Mouse (Mus musculus): ENCODE measurements around the gene Atf6b. TPM values are rescaled to one million over a fixed set of nuclear protein-coding genes. Genes with fewer than 3 reads are reported as not detected.

The Atf6b gene
- polyA plus RNA-seq, 1 experiment from 2014 or later: 72.0 TPM

GRCm38 (mm10) chr17:34651507-34652221, 4.7 kb downstream of the Atf6b start:
- H3K9ac ChIP-seq: no peak overlapping the region
- H3K4me3 ChIP-seq (replicated peaks): no peak overlapping the region
- H3K9me3 ChIP-seq: no peaks in the 10 kb centered on the region
- H3K4me2 ChIP-seq: no peak overlapping the region
- no peaks in the 10 kb centered on the region for H3K27me3 ChIP-seq (replicated peaks)
- H3K36me3 ChIP-seq: peaks cover 16% of the 10 kb centered on the region
- 46% methylated on average over 19 of the region's 19 CpGs for WGBS
- no peak overlapping the region for H3K27ac ChIP-seq
- peaks cover 33% of the 10 kb centered on the region for H3K4me1 ChIP-seq
- ATAC-seq (ENCODE audit: insufficient read depth, low FRiP score, low read depth): no peak

- H3K27me3 ChIP-seq (replicated peaks): no peaks in the 10 kb centered on the region
- H3K4me1 ChIP-seq: peaks cover 33% of the 10 kb centered on the region
- H3K4me2 ChIP-seq: no peak overlapping the region
- H3K9me3 ChIP-seq: no peaks in the 10 kb centered on the region
- 85% methylated on average over 10 of the region's 10 CpGs for WGBS
- H3K9ac ChIP-seq: no peak overlapping the region
- ATAC-seq (ENCODE audit: insufficient read depth, low FRiP score, low read depth): no peak
- no peak overlapping the region for H3K4me3 ChIP-seq (replicated peaks)
- H3K27ac ChIP-seq: no peak overlapping the region
- H3K36me3 ChIP-seq: peaks cover 16% of the 10 kb centered on the region
Measured at GRCm38 (mm10) chr17:34652546-34652945, 5.6 kb downstream of the Atf6b start.

- Histone ChIP-seq H3K27me3 (replicated peaks) (no peaks in the 10 kb centered on the region), H3K36me3 (peaks cover 16% of the 10 kb centered on the region), H3K27ac (no peak overlapping the region), H3K9me3 (no peaks in the 10 kb centered on the region), H3K9ac (no peak overlapping the region), H3K4me3 (replicated peaks) (no peak overlapping the region), H3K4me2 (no peak overlapping the region), H3K4me1 (peaks cover 29% of the 10 kb centered on the region)
- 86% methylated on average over 8 of the region's 8 CpGs for WGBS
- no peak for ATAC-seq (ENCODE audit: insufficient read depth, low FRiP score, low read depth)
Measured at GRCm38 (mm10) chr17:34652985-34653384, 6.0 kb downstream of the Atf6b start.

DNA sequence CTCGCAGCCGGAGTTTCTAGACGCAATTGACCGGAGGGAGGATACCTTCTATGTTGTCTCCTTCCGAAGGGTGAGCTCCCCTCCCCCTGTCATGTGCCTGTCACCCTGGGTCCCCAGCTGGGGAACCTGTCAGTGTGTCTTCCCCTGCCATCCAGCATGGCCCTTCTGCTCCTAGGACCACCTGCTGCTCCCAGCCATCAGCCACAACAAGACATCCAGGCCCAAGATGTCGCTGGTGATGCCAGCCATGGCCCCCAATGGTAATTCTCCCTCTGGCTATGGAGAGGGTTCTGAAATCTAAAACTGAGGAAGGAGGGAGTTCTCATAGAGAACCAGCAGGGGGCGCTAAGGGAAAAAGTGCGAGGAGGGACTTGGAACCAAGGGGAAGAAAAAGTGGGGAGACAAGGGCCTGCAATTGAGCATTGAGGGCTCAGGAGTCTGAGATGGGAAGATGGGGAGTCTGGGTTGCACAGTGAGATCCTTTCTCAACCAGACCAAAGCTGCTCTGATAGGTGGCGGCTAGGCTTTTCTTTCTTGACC, 6.9 kb downstream of the Atf6b start:
- no peak for ATAC-seq (ENCODE audit: insufficient read depth, low FRiP score, low read depth)
- H3K9me3 ChIP-seq: no peaks in the 10 kb centered on the region
- H3K9ac ChIP-seq: no peak overlapping the region
- peaks cover 23% of the 10 kb centered on the region for H3K4me1 ChIP-seq
- no peak overlapping the region for H3K27ac ChIP-seq
- H3K27me3 ChIP-seq (replicated peaks): no peaks in the 10 kb centered on the region
- 59% methylated on average over 9 of the region's 9 CpGs for WGBS
- H3K4me2 ChIP-seq: no peak overlapping the region
- no peak overlapping the region for H3K4me3 ChIP-seq (replicated peaks)
- peaks cover 16% of the 10 kb centered on the region for H3K36me3 ChIP-seq

- Histone ChIP-seq H3K4me3 (replicated peaks) (no peak overlapping the region), H3K4me2 (no peak overlapping the region), H3K4me1 (peaks cover 23% of the 10 kb centered on the region), H3K36me3 (peaks cover 16% of the 10 kb centered on the region), H3K9me3 (no peaks in the 10 kb centered on the region), H3K27ac (peak overlapping the region; percentile 83), H3K9ac (no peak overlapping the region), H3K27me3 (replicated peaks) (no peaks in the 10 kb centered on the region)
- 95% methylated on average over 13 of the region's 13 CpGs for WGBS
- no peak for ATAC-seq (ENCODE audit: insufficient read depth, low FRiP score, low read depth)
Measured at GRCm38 (mm10) chr17:34654392-34654791, 7.4 kb downstream of the Atf6b start.

- no peak overlapping the region for H3K9ac ChIP-seq
- H3K4me1 ChIP-seq: peaks cover 27% of the 10 kb centered on the region
- peaks cover 16% of the 10 kb centered on the region for H3K36me3 ChIP-seq
- whole genome bisulfite sequencing: 43% methylated on average over 7 of the region's 7 CpGs
- peak overlapping the region; percentile 83 for H3K27ac ChIP-seq
- ATAC-seq (ENCODE audit: insufficient read depth, low FRiP score, low read depth): peak; percentile 4; the same call in 1 of the 2 replicates
- H3K9me3 ChIP-seq: no peaks in the 10 kb centered on the region
- H3K4me3 ChIP-seq (replicated peaks): no peak overlapping the region
- H3K4me2 ChIP-seq: no peak overlapping the region
- peaks cover 4% of the 10 kb centered on the region; the same call in 1 of the 2 replicates for H3K27me3 ChIP-seq (replicated peaks)
Measured at GRCm38 (mm10) chr17:34655160-34655559, 8.2 kb downstream of the Atf6b start.

DNA sequence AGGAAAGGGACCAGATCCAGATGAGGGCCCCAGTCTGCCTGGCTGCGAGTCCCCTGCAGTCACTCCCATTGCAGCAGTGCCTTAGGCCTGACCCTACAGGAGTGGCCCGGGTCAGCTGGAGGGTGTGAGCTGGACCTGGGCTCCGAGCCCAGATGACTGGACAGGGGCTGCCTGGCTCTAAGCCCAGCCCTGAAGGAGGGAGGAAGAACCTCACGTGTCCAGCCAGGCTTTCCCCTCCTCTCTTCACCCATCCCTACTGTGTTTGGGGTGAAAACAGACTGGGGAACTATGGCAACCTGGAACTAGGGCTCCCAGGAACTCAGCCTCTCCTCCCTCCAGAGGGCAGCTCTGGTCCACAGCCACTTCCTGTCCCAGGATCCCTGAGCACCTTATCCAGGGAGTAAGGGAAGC, 8.6 kb downstream of the Atf6b start:
- H3K9ac ChIP-seq: no peak overlapping the region

GRCm38 (mm10) chr17:34656666-34657065, 9.7 kb downstream of the Atf6b start:
- no peak for ATAC-seq (ENCODE audit: insufficient read depth, low FRiP score, low read depth)
- Histone ChIP-seq H3K4me3 (replicated peaks) (no peak overlapping the region), H3K36me3 (peaks cover 10% of the 10 kb centered on the region), H3K4me2 (no peak overlapping the region), H3K4me1 (peaks cover 42% of the 10 kb centered on the region), H3K9me3 (no peaks in the 10 kb centered on the region), H3K27me3 (replicated peaks) (peaks cover 8% of the 10 kb centered on the region; the same call in 1 of the 2 replicates), H3K27ac (peak overlapping the region; percentile 83; the same call in 1 of the 2 replicates), H3K9ac (no peak overlapping the region)
- WGBS: 46% methylated on average over 8 of the region's 8 CpGs

More for the DNA sequence above, 8.6 kb downstream of the Atf6b start:
- H3K4me1 ChIP-seq: peaks cover 31% of the 10 kb centered on the region
- H3K4me3 ChIP-seq (replicated peaks): no peak overlapping the region
- peak; percentile 74 for ATAC-seq (ENCODE audit: insufficient read depth, low FRiP score, low read depth)
- peak overlapping the region; percentile 83 for H3K27ac ChIP-seq
- H3K27me3 ChIP-seq (replicated peaks): peaks cover 8% of the 10 kb centered on the region; the same call in 1 of the 2 replicates
- H3K4me2 ChIP-seq: no peak overlapping the region
- H3K9me3 ChIP-seq: no peaks in the 10 kb centered on the region
- WGBS: 26% methylated on average over 4 of the region's 4 CpGs
- peaks cover 16% of the 10 kb centered on the region for H3K36me3 ChIP-seq

DNA sequence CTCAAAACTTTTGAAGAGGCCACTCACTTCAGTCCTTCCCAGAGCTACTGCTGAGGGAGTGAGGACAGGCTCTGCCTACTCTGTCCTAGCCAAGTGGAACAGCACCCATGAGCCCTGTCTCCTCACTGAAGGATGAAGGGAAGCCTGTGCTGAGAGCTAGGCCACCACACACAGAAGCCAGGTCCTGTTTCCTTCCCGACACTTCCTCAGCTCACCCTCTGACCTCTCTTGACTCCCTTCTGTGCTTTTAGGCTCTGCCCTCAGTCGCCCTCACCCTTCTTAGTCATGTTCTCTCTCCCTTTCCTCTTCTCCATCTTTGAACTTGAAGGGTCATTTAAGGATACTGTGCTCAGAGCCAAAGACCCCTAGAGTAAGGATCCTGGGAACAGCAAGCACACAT, 10.3 kb downstream of the Atf6b start:
- Histone ChIP-seq H3K4me2 (no peak overlapping the region), H3K4me3 (replicated peaks) (no peak overlapping the region), H3K27me3 (replicated peaks) (peaks cover 8% of the 10 kb centered on the region; the same call in 1 of the 2 replicates), H3K9me3 (no peaks in the 10 kb centered on the region), H3K36me3 (peaks cover 4% of the 10 kb centered on the region; the same call in 1 of the 2 replicates), H3K9ac (no peak overlapping the region), H3K4me1 (peaks cover 43% of the 10 kb centered on the region), H3K27ac (no peak overlapping the region)
- WGBS: 36% methylated on average over 2 of the region's 2 CpGs
- ATAC-seq (ENCODE audit: insufficient read depth, low FRiP score, low read depth): no peak

GRCm38 (mm10) chr17:34658145-34658544, 11.2 kb downstream of the Atf6b start:
- H3K9me3 ChIP-seq: no peaks in the 10 kb centered on the region
- peaks cover 8% of the 10 kb centered on the region; the same call in 1 of the 2 replicates for H3K27me3 ChIP-seq (replicated peaks)
- no peak overlapping the region for H3K27ac ChIP-seq
- H3K4me2 ChIP-seq: no peak overlapping the region
- no peak overlapping the region for H3K4me3 ChIP-seq (replicated peaks)
- peaks cover 43% of the 10 kb centered on the region for H3K4me1 ChIP-seq
- 75% methylated on average over 2 of the region's 2 CpGs for WGBS
- H3K9ac ChIP-seq: no peak overlapping the region
- H3K36me3 ChIP-seq: no peaks in the 10 kb centered on the region
- no peak for ATAC-seq (ENCODE audit: insufficient read depth, low FRiP score, low read depth)

DNA sequence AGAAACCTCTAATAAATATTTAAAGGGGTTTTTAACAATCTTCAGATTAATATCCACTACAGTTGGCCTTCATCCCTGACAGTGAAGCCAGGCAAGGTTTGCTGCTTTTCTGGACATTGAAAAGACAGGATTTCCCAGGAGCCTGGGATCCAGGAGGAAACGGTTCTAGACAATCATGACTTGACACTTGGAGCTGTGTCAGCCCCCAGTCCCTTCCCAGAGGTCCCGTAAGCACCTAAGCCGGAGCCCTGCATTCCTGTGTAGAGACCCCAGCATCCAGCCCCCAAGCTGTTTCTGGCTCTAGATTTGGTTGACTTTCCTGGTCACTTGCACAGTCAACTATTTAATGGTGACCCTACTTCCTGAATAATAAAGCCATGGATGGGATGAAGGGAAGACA, 11.6 kb downstream of the Atf6b start:
- no peak overlapping the region for H3K27ac ChIP-seq
- H3K9me3 ChIP-seq: no peaks in the 10 kb centered on the region
- peaks cover 43% of the 10 kb centered on the region for H3K4me1 ChIP-seq
- ATAC-seq (ENCODE audit: insufficient read depth, low FRiP score, low read depth): no peak
- H3K9ac ChIP-seq: no peak overlapping the region
- no peak overlapping the region for H3K4me2 ChIP-seq
- WGBS: 76% methylated on average over 3 of the region's 3 CpGs
- no peaks in the 10 kb centered on the region for H3K36me3 ChIP-seq
- peaks cover 8% of the 10 kb centered on the region; the same call in 1 of the 2 replicates for H3K27me3 ChIP-seq (replicated peaks)
- H3K4me3 ChIP-seq (replicated peaks): no peak overlapping the region

GRCm38 (mm10) chr17:34659181-34659896, 12.4 kb downstream of the Atf6b start:
- Histone ChIP-seq H3K9me3 (no peaks in the 10 kb centered on the region), H3K4me1 (peaks cover 41% of the 10 kb centered on the region), H3K4me3 (replicated peaks) (no peak overlapping the region), H3K27ac (no peak overlapping the region), H3K27me3 (replicated peaks) (peaks cover 8% of the 10 kb centered on the region; the same call in 1 of the 2 replicates), H3K4me2 (no peak overlapping the region), H3K36me3 (no peaks in the 10 kb centered on the region), H3K9ac (no peak overlapping the region)
- 52% methylated on average over 12 of the region's 12 CpGs for WGBS
- no peak for ATAC-seq (ENCODE audit: insufficient read depth, low FRiP score, low read depth)
